Mouse (Mus musculus) kidney, embryonic 15.5 days (tissue): ENCODE measurements around the gene Dock4. TPM values are rescaled to one million over a fixed set of nuclear protein-coding genes. Genes with fewer than 3 reads are reported as not detected.

ENCODE experiments used
- ATAC-seq: fragments of 200-750 bp; cut with Nextera tagmentation; replicated peaks from 2 replicates; pipeline ENCODE4 v1.8.0; 2017; ENCODE audit warnings: moderate TSS enrichment; ENCODE audit not compliant: low FRiP score
- H3K27ac ChIP-seq: fragments of 300-500 bp; sonication (generic); 2 replicates; pipeline ENCODE4 v1.5.1; 2015; ENCODE audit warnings: mild to moderate bottlenecking, inconsistent platforms
- H3K27me3 ChIP-seq: fragments of 300-500 bp; sonication (generic); 2 replicates; pipeline ENCODE4 v1.6.1; 2015; ENCODE audit warnings: inconsistent platforms
- H3K36me3 ChIP-seq: fragments of 300-500 bp; sonication (generic); 2 replicates; pipeline ENCODE4 v1.6.1; 2015; ENCODE audit warnings: inconsistent platforms
- H3K4me1 ChIP-seq: fragments of 300-500 bp; sonication (generic); 2 replicates; pipeline ENCODE4 v1.6.1; 2015; ENCODE audit warnings: inconsistent platforms
- H3K4me2 ChIP-seq: fragments of 300-500 bp; sonication (generic); 2 replicates; pipeline ENCODE4 v1.6.1; 2015; ENCODE audit warnings: moderate library complexity, mild to moderate bottlenecking, inconsistent platforms
- H3K4me3 ChIP-seq: fragments of 300-500 bp; sonication (generic); replicated peaks from 2 replicates; pipeline ENCODE4 v1.5.1; 2015; ENCODE audit warnings: mild to moderate bottlenecking, inconsistent platforms
- H3K9ac ChIP-seq: fragments of 300-500 bp; sonication (generic); 2 replicates; pipeline ENCODE4 v1.6.1; 2015; ENCODE audit warnings: mild to moderate bottlenecking, inconsistent platforms
- H3K9me3 ChIP-seq: fragments of 300-500 bp; sonication (generic); replicated peaks from 2 replicates; pipeline ENCODE4 v1.6.1; 2016; ENCODE audit warnings: inconsistent platforms
- WGBS: fragments of 180-500 bp; shearing (Covaris S2); methylation state at CpG from one replicate; pipeline ENCODE4 v1.1.7; 2015; ENCODE audit warnings: mixed read lengths; 5-methylcytosine and 5-hydroxymethylcytosine counted together
- polyA plus RNA-seq: library from polyadenylated mRNA; unstranded; fragments of >200 nt; fragmentation: Nextera tagmentation; extraction: Ambion mirVana; gene quantifications from 2 replicates; pipeline ENCODE4 v1.2.1, GENCODE M21; 2015

The Dock4 gene
- polyA plus RNA-seq, 1 experiment from 2014 or later: 17.0 TPM

DNA sequence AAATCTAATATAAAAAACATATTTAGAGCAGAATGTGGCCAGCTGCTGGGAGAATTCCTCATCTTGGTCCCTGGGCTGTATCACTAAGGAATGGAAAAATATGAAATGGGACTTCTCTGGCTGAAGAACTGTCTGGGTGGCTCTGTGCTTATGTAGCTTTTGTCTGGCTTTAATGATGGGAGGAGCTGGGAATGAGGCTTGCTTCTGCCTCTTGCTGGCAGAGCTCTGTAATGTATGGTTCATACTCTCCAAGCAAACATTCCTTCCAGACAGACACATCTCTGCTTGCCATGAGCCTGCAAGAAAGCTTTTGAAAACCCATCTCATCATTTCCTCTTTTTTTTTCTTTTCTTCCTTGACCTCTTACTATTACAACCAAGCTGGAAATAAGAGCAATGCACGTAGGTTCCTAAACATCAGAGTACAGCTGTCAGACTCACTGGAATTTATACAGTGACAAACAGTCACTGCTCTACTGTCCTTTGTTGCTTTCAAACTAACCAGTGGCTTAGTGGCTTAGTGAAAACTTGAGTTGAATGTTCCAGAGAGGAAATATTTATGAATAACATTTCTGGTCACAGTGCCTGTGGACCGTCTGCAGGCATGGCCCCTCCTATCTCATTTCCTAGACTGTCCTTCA is 248.4 kb downstream of the Dock4 start:
- Histone ChIP-seq H3K4me2 (no peak overlapping the region), H3K36me3 (no peaks in the 10 kb centered on the region), H3K27me3 (no peaks in the 10 kb centered on the region), H3K9ac (no peak overlapping the region), H3K4me3 (no peak overlapping the region), H3K4me1 (no peaks in the 10 kb centered on the region), H3K27ac (0 out of 2 replicates have a peak overlapping the region, but pooled peaks have one; percentile 10), H3K9me3 (no peaks in the 10 kb centered on the region)
- 47% methylated on average over 2 of the region's 2 CpGs for WGBS
- no peak for ATAC-seq

GRCm38 (mm10) chr12:40698330-40698729 is 252.6 kb downstream of the Dock4 start:
- H3K9ac ChIP-seq: no peak overlapping the region
- no peaks in the 10 kb centered on the region for H3K9me3 ChIP-seq
- no peak for ATAC-seq
- no peak overlapping the region for H3K4me2 ChIP-seq
- H3K36me3 ChIP-seq: no peaks in the 10 kb centered on the region
- H3K27ac ChIP-seq: no peak overlapping the region
- no peaks in the 10 kb centered on the region for H3K27me3 ChIP-seq
- H3K4me1 ChIP-seq: no peaks in the 10 kb centered on the region
- no peak overlapping the region for H3K4me3 ChIP-seq
- WGBS: 92% methylated on average over 4 of the region's 4 CpGs

- Histone ChIP-seq H3K27me3 (no peaks in the 10 kb centered on the region), H3K36me3 (no peaks in the 10 kb centered on the region), H3K9me3 (no peaks in the 10 kb centered on the region), H3K4me1 (no peaks in the 10 kb centered on the region), H3K27ac (no peak overlapping the region), H3K4me3 (no peak overlapping the region), H3K4me2 (no peak overlapping the region), H3K9ac (no peak overlapping the region)
- no peak for ATAC-seq
- WGBS: 65% methylated on average over 5 of the region's 5 CpGs
Measured at GRCm38 (mm10) chr12:40702233-40702792, 256.6 kb downstream of the Dock4 start.

- H3K27me3 ChIP-seq: no peaks in the 10 kb centered on the region
- no peak for ATAC-seq
- H3K4me1 ChIP-seq: no peaks in the 10 kb centered on the region
- H3K36me3 ChIP-seq: no peaks in the 10 kb centered on the region
- H3K4me2 ChIP-seq: no peak overlapping the region
- no peak overlapping the region for H3K27ac ChIP-seq
- WGBS: 50% methylated on average over 5 of the region's 5 CpGs
- H3K9ac ChIP-seq: no peak overlapping the region
- no peaks in the 10 kb centered on the region for H3K9me3 ChIP-seq
- no peak overlapping the region for H3K4me3 ChIP-seq
Measured at GRCm38 (mm10) chr12:40704296-40704695, 258.5 kb downstream of the Dock4 start.

DNA sequence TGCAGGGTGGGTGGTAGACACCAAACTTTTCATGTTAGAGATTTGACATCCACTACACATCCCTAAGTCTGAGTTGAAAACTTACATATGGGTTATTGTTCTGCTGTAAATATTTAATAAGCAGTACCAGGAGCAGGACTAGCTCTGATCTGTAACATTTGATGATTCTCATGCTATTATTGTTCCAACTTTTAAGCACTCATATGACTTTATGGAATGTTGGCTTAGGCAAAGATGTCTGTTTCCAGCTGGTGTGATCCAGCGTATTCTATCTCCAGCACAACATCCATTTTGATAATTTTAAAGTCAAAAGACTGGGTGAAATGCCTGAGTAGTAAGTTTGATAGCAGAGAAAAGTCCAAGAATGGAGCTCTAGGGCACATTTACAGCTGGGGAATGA is 261.4 kb downstream of the Dock4 start:
- no peak overlapping the region for H3K27ac ChIP-seq
- ATAC-seq: no peak
- H3K4me2 ChIP-seq: no peak overlapping the region
- H3K36me3 ChIP-seq: no peaks in the 10 kb centered on the region
- H3K9ac ChIP-seq: no peak overlapping the region
- 80% methylated on average over 1 of the region's 1 CpGs for WGBS
- H3K27me3 ChIP-seq: no peaks in the 10 kb centered on the region
- no peak overlapping the region for H3K4me3 ChIP-seq
- H3K4me1 ChIP-seq: no peaks in the 10 kb centered on the region
- no peaks in the 10 kb centered on the region for H3K9me3 ChIP-seq

- H3K9ac ChIP-seq: no peak overlapping the region
- ATAC-seq: no peak
- H3K27ac ChIP-seq: no peak overlapping the region
- H3K4me1 ChIP-seq: no peaks in the 10 kb centered on the region
- no peaks in the 10 kb centered on the region for H3K27me3 ChIP-seq
- H3K9me3 ChIP-seq: no peaks in the 10 kb centered on the region
- no peaks in the 10 kb centered on the region for H3K36me3 ChIP-seq
- no peak overlapping the region for H3K4me3 ChIP-seq
- 80% methylated on average over 2 of the region's 2 CpGs for WGBS
- no peak overlapping the region for H3K4me2 ChIP-seq
Measured at GRCm38 (mm10) chr12:40709094-40709493, 263.3 kb downstream of the Dock4 start.

- Histone ChIP-seq H3K36me3 (no peaks in the 10 kb centered on the region), H3K4me3 (no peak overlapping the region), H3K9ac (no peak overlapping the region), H3K27me3 (no peaks in the 10 kb centered on the region), H3K4me2 (no peak overlapping the region), H3K9me3 (no peaks in the 10 kb centered on the region), H3K4me1 (no peaks in the 10 kb centered on the region), H3K27ac (no peak overlapping the region)
- ATAC-seq: no peak
- WGBS: 86% methylated on average over 3 of the region's 3 CpGs
Measured at GRCm38 (mm10) chr12:40712235-40712634, 266.5 kb downstream of the Dock4 start.

DNA sequence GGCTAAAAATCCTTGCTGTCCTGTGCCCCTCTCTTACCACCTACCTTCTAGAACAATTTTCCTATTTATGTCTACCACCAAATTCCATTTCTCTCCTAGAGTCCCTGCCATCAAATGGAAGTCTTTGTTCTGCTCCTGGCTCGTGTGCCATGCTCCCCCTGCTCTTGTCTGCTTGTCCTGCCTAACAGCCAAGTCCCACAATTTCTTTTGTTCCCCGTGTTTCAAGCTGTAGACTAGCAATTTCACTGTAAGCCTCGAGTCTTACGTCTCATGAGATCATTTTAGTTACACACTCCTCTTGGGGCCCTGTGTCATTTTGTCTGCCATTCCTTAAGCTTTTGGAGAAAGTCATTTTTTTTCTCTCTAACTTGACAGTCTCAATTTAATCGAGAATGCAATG is 268.5 kb downstream of the Dock4 start:
- Histone ChIP-seq H3K27ac (no peak overlapping the region), H3K4me2 (no peak overlapping the region), H3K27me3 (no peaks in the 10 kb centered on the region), H3K4me3 (no peak overlapping the region), H3K4me1 (no peaks in the 10 kb centered on the region), H3K9me3 (no peaks in the 10 kb centered on the region), H3K9ac (no peak overlapping the region), H3K36me3 (no peaks in the 10 kb centered on the region)
- 68% methylated on average over 5 of the region's 5 CpGs for WGBS
- no peak for ATAC-seq

DNA sequence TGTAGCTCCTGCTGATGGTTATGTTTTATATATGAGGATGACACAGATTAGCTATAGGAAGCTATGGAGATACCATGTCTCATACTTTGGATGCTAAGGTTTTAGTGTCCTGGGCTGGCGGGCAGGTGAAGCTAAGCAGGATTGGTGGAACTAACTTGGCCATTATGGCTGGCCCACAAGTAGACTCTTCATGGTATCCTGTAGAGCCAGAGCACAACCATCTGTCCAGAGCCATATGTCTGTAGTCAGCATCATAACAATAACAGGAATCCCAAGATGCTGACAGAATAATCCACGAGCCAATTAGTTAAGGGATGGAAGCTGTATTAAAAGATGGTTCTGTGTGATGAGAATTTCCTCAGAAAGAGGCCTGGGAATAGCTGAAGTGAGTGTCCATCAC is 269.4 kb downstream of the Dock4 start:
- H3K9ac ChIP-seq: no peak overlapping the region

GRCm38 (mm10) chr12:40728373-40728772 is 282.6 kb downstream of the Dock4 start:
- Histone ChIP-seq H3K9me3 (no peaks in the 10 kb centered on the region), H3K36me3 (no peaks in the 10 kb centered on the region), H3K9ac (no peak overlapping the region), H3K27ac (no peak overlapping the region), H3K27me3 (no peaks in the 10 kb centered on the region), H3K4me3 (no peak overlapping the region), H3K4me2 (no peak overlapping the region), H3K4me1 (no peaks in the 10 kb centered on the region)
- WGBS: 87% methylated on average over 2 of the region's 2 CpGs
- ATAC-seq: no peak

More for the DNA sequence above, 269.4 kb downstream of the Dock4 start:
- H3K4me1 ChIP-seq: no peaks in the 10 kb centered on the region
- 87% methylated on average over 2 of the region's 2 CpGs for WGBS
- H3K4me3 ChIP-seq: no peak overlapping the region
- H3K27me3 ChIP-seq: no peaks in the 10 kb centered on the region
- no peaks in the 10 kb centered on the region for H3K36me3 ChIP-seq
- H3K27ac ChIP-seq: no peak overlapping the region
- H3K4me2 ChIP-seq: no peak overlapping the region
- no peak for ATAC-seq
- no peaks in the 10 kb centered on the region for H3K9me3 ChIP-seq

GRCm38 (mm10) chr12:40730756-40731155 is 285.0 kb downstream of the Dock4 start:
- H3K9me3 ChIP-seq: no peaks in the 10 kb centered on the region
- no peaks in the 10 kb centered on the region for H3K27me3 ChIP-seq
- no peak overlapping the region for H3K4me2 ChIP-seq
- H3K4me1 ChIP-seq: no peaks in the 10 kb centered on the region
- no peak for ATAC-seq
- no peak overlapping the region for H3K27ac ChIP-seq
- no peaks in the 10 kb centered on the region for H3K36me3 ChIP-seq
- H3K9ac ChIP-seq: no peak overlapping the region
- no peak overlapping the region for H3K4me3 ChIP-seq
- 87% methylated on average over 3 of the region's 3 CpGs for WGBS

- no peak for ATAC-seq
- Histone ChIP-seq H3K9me3 (no peaks in the 10 kb centered on the region), H3K4me1 (no peaks in the 10 kb centered on the region), H3K27ac (no peak overlapping the region), H3K36me3 (0 out of 2 replicates have a peak, but pooled peaks cover 3% of the 10 kb centered on the region), H3K9ac (no peak overlapping the region), H3K4me3 (no peak overlapping the region), H3K27me3 (no peaks in the 10 kb centered on the region), H3K4me2 (no peak overlapping the region)
- 76% methylated on average over 7 of the region's 7 CpGs for WGBS
Measured at GRCm38 (mm10) chr12:40745501-40745900, 299.7 kb downstream of the Dock4 start.

GRCm38 (mm10) chr12:40746081-40746480 is 300.3 kb downstream of the Dock4 start:
- H3K36me3 ChIP-seq: 0 out of 2 replicates have a peak, but pooled peaks cover 3% of the 10 kb centered on the region
- WGBS: 86% methylated on average over 3 of the region's 3 CpGs
- H3K4me1 ChIP-seq: no peaks in the 10 kb centered on the region
- H3K4me2 ChIP-seq: no peak overlapping the region
- H3K9me3 ChIP-seq: no peaks in the 10 kb centered on the region
- ATAC-seq: no peak
- H3K27ac ChIP-seq: no peak overlapping the region
- H3K9ac ChIP-seq: no peak overlapping the region
- no peak overlapping the region for H3K4me3 ChIP-seq
- H3K27me3 ChIP-seq: no peaks in the 10 kb centered on the region
